Comparison of ENCODE assay signal across 8 mouse cellular contexts in the genomic region with DNA sequence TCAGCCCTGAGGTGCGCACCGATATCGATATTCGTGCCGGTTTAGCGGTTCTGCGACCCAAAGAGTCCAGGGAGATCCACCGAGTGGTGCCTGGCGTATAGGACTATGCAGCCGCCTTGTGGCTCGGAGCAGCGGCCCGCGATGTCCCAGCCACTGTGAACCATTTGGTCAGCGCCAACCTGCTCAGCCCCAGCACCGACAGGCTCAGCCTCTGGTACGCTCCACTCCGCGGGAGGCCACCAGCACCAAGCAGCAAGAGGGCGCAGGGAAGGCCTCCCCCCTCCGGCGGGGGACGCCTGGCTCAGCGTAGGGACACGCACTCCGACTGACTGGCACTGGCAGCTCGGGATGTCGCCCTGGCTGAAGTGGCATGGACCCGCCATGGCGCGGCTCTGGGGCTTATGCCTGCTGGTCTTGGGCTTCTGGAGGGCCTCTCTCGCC. TPM values are rescaled to one million over a fixed set of nuclear protein-coding genes. Genes with fewer than 3 reads are reported as not detected.
A peak's percentile ranks its signal among the peaks of the same experiment; 100 is the strongest.
DNase-seq lines count a peak whose midpoint lies in the region; ATAC-seq and TF ChIP-seq lines count a peak whose summit lies in the region.

No protein-coding gene starts in this region.

- H3K27me3 ChIP-seq in heart, embryonic 10.5 days (ENCODE audit: insufficient read depth, poor library complexity, severe bottlenecking), result peaks cover 66% of the 10 kb centered on the region
- H3K27me3 ChIP-seq in intestine, embryonic 16.5 days (replicated peaks; ENCODE audit: control insufficient read depth, insufficient read depth, low read length), result peaks cover 47% of the 10 kb centered on the region
- peaks cover 62% of the 10 kb centered on the region for H3K27me3 ChIP-seq in limb, embryonic 15.5 days

- no peak for TF ChIP-seq CTCF in olfactory bulb, adult 2 months (IDR thresholded peaks at IDR 0.05; ENCODE audit: insufficient read depth, low read depth, low read length)

- H3K27ac ChIP-seq in heart, embryonic 10.5 days, result no peak overlapping the region
- no peak overlapping the region for H3K27ac ChIP-seq in intestine, embryonic 16.5 days (ENCODE audit: low read length)
- H3K27ac ChIP-seq in limb, embryonic 15.5 days, result no peak overlapping the region
- H3K27ac ChIP-seq in olfactory bulb, adult 2 months (ENCODE audit: insufficient read depth, low read depth, low read length), result peak overlapping the region; percentile 96

- no peak for TF ChIP-seq POLR2A in olfactory bulb, adult 2 months (IDR thresholded peaks at IDR 0.05; ENCODE audit: insufficient read depth, low read depth, low read length)

- no peak for DNase-seq in heart, embryonic 10.5 days (ENCODE audit: low spot score)
- no peak for DNase-seq in heart, adult 8-10 months (ENCODE audit: low spot score)
- DNase-seq in cerebellum, postnatal 25 days, result peak; percentile 85 to 87
- peak; percentile 55 to 57 for DNase-seq in frontal cortex, postnatal 25 days (ENCODE audit: low spot score in 2 of 2)
- DNase-seq in thymus, postnatal 14 days, result no peak

- H3K36me3 ChIP-seq in heart, embryonic 10.5 days, result no peaks in the 10 kb centered on the region
- no peaks in the 10 kb centered on the region for H3K36me3 ChIP-seq in intestine, embryonic 16.5 days (ENCODE audit: control insufficient read depth, insufficient read depth, low read length)
- H3K36me3 ChIP-seq in limb, embryonic 15.5 days, result no peaks in the 10 kb centered on the region

- H3K4me1 ChIP-seq in heart, embryonic 10.5 days, result peaks cover 19% of the 10 kb centered on the region
- peaks cover 10% of the 10 kb centered on the region for H3K4me1 ChIP-seq in intestine, embryonic 16.5 days (ENCODE audit: control insufficient read depth, insufficient read depth, low read length)
- peaks cover 23% of the 10 kb centered on the region for H3K4me1 ChIP-seq in limb, embryonic 15.5 days
- peaks cover 5% of the 10 kb centered on the region for H3K4me1 ChIP-seq in olfactory bulb, adult 2 months (ENCODE audit: control insufficient read depth, insufficient read depth, low read length)

- H3K9ac ChIP-seq in intestine, embryonic 16.5 days (ENCODE audit: low read depth, low read length), result 0 out of 2 replicates have a peak overlapping the region, but pooled peaks have one; percentile 24
- H3K9ac ChIP-seq in limb, embryonic 15.5 days, result peak overlapping the region; percentile 34

- peak overlapping the region; percentile 72 for H3K4me3 ChIP-seq in heart, embryonic 10.5 days
- H3K4me3 ChIP-seq in intestine, embryonic 16.5 days (ENCODE audit: low read length), result peak overlapping the region; percentile 50
- H3K4me3 ChIP-seq in limb, embryonic 15.5 days, result peak overlapping the region; percentile 53
- peak overlapping the region; percentile 88 for H3K4me3 ChIP-seq in olfactory bulb, adult 2 months (ENCODE audit: insufficient read depth, low read depth, low read length)

- H3K9me3 ChIP-seq in heart, embryonic 10.5 days, result no peaks in the 10 kb centered on the region
- H3K9me3 ChIP-seq in intestine, embryonic 16.5 days (ENCODE audit: control insufficient read depth, low read length), result no peaks in the 10 kb centered on the region
- H3K9me3 ChIP-seq in limb, embryonic 15.5 days, result no peaks in the 10 kb centered on the region

- H3K4me2 ChIP-seq in intestine, embryonic 16.5 days (ENCODE audit: low read depth, low read length), result peak overlapping the region; percentile 98
- H3K4me2 ChIP-seq in limb, embryonic 15.5 days, result peak overlapping the region; percentile 98

- WGBS in heart, embryonic 10.5 days, result 1% methylated on average over 32 of the region's 32 CpGs
- WGBS in intestine, embryonic 16.5 days, result 2% methylated on average over 32 of the region's 32 CpGs
- 1% methylated on average over 31 of the region's 32 CpGs for WGBS in limb, embryonic 15.5 days
- under 1% methylated on average over 32 of the region's 32 CpGs for WGBS in olfactory bulb, adult 2 months

- 0 out of 2 replicates have a peak, but pooled peaks have one; percentile 13 for ATAC-seq in intestine, embryonic 16.5 days
- 0 out of 2 replicates have a peak, but pooled peaks have one; percentile 19 for ATAC-seq in limb, embryonic 15.5 days (ENCODE audit: insufficient number of reproducible peaks, low FRiP score, low TSS enrichment, low read depth)

RNA-seq across cellular contexts. Expression of a gene that starts 2.0 kb away (rescaled TPM):
- 1.4 and 5.6 TPM in 2 replicates for polyA plus RNA-seq in heart, embryonic 10.5 days (2016; fragmentation: Nextera tagmentation; extraction: Ambion mirVana)
- total RNA-seq in heart, adult 8-10 months (2022), result 1 to 10 TPM in 2 of 4 experiments, under 1 TPM in 2; 0.65 to 1.5 (median 1.1) TPM
- 0.87 and 1.0 TPM in 2 replicates for polyA plus RNA-seq in intestine, embryonic 16.5 days (2015; fragmentation: Nextera tagmentation; extraction: Ambion mirVana)
- 17.9 and 24.1 TPM in 2 replicates for polyA plus RNA-seq in limb, embryonic 15.5 days (2015; fragmentation: Nextera tagmentation; extraction: Ambion mirVana)
- 159 and 204 TPM in 2 replicates for polyA plus RNA-seq in olfactory bulb, adult 2 months (2012; ENCODE audit: insufficient read depth, insufficient read length, low replicate concordance, missing spikeins)

Comparison
In these comparisons a context has a peak if more than half of its experiments do, and no peak if none do; other contexts are left out.
1. DNase-seq: peak in cerebellum, postnatal 25 days (2 of 2) and frontal cortex, postnatal 25 days (2 of 2); none in heart, embryonic 10.5 days (single experiment), heart, adult 8-10 months (single experiment) and thymus, postnatal 14 days (single experiment).
2. Peak in every context shown above with its lines, with median percentiles within 50 percentile points of each other: H3K4me3 ChIP-seq.